In genomic region chr5:93207006-93207348, GRCm38 (mm10) we compare ENCODE assay signal across 8 mouse cellular contexts. TPM values are rescaled to one million over a fixed set of nuclear protein-coding genes. Genes with fewer than 3 reads are reported as not detected.
DNase-seq lines count a peak whose midpoint lies in the region; ATAC-seq and TF ChIP-seq lines count a peak whose summit lies in the region.

No protein-coding gene starts in this region.

- H3K36me3 ChIP-seq in forebrain, embryonic 16.5 days (ENCODE audit: control insufficient read depth, insufficient read depth), result no peaks in the 10 kb centered on the region
- H3K36me3 ChIP-seq in liver, embryonic 16.5 days (ENCODE audit: control insufficient read depth, insufficient read depth), result peaks cover 3% of the 10 kb centered on the region; the same call in 1 of the 2 replicates
- H3K36me3 ChIP-seq in neural tube, embryonic 15.5 days, result no peaks in the 10 kb centered on the region; the same call in 1 of the 2 replicates

- H3K9ac ChIP-seq in forebrain, embryonic 16.5 days (replicated peaks; ENCODE audit: low read depth, low read length), result peak overlapping the region; percentile 96
- H3K9ac ChIP-seq in liver, embryonic 16.5 days (ENCODE audit: low read depth, low read length), result peak overlapping the region; percentile 92
- H3K9ac ChIP-seq in neural tube, embryonic 15.5 days (replicated peaks), result peak overlapping the region; percentile 53

- TF ChIP-seq CTCF in bone marrow macrophage, adult 2 months (IDR thresholded peaks at IDR 0.05; ENCODE audit: low read depth, low read length), result no peak

- WGBS in forebrain, embryonic 16.5 days, result 1% methylated on average over 6 of the region's 6 CpGs
- 4% methylated on average over 6 of the region's 6 CpGs for WGBS in liver, embryonic 16.5 days (ENCODE audit: insufficient replicate concordance)
- 7% methylated on average over 6 of the region's 6 CpGs for WGBS in neural tube, embryonic 15.5 days

- H3K27me3 ChIP-seq in forebrain, embryonic 16.5 days (replicated peaks; ENCODE audit: control insufficient read depth, insufficient read depth, low read length), result no peaks in the 10 kb centered on the region
- H3K27me3 ChIP-seq in liver, embryonic 16.5 days (ENCODE audit: control insufficient read depth, insufficient read depth, low read depth, low read length), result no peaks in the 10 kb centered on the region
- H3K27me3 ChIP-seq in neural tube, embryonic 15.5 days (replicated peaks), result no peaks in the 10 kb centered on the region

- DNase-seq in ovary, postnatal 14 days (ENCODE audit: low spot score), result peak; percentile 19
- no peak for DNase-seq in ovary, adult 18-20 months (ENCODE audit: low spot score)
- peak; percentile 74 to 80 for DNase-seq in kidney, adult 8-10 months
- no peak for DNase-seq in embryo, embryonic 9.5 days (ENCODE audit: extremely low spot score)

- peak overlapping the region; percentile 49 for H3K27ac ChIP-seq in bone marrow macrophage, adult 2 months (ENCODE audit: insufficient read depth, low read depth, low read length)
- H3K27ac ChIP-seq in forebrain, embryonic 16.5 days (ENCODE audit: low read length), result peak overlapping the region; percentile 97
- peak overlapping the region; percentile 89 for H3K27ac ChIP-seq in liver, embryonic 16.5 days (ENCODE audit: low read length)
- peak overlapping the region; percentile 92 for H3K27ac ChIP-seq in neural tube, embryonic 15.5 days (replicated peaks)

- peaks cover 5% of the 10 kb centered on the region for H3K4me1 ChIP-seq in bone marrow macrophage, adult 2 months (ENCODE audit: control insufficient read depth, insufficient read depth, low read length)
- peaks cover 18% of the 10 kb centered on the region for H3K4me1 ChIP-seq in forebrain, embryonic 16.5 days (replicated peaks; ENCODE audit: control insufficient read depth, insufficient read depth, low read length)
- H3K4me1 ChIP-seq in liver, embryonic 16.5 days (ENCODE audit: control insufficient read depth, low read depth, low read length), result peaks cover 13% of the 10 kb centered on the region
- H3K4me1 ChIP-seq in neural tube, embryonic 15.5 days, result peaks cover 23% of the 10 kb centered on the region

- peak overlapping the region; percentile 73 for H3K4me3 ChIP-seq in bone marrow macrophage, adult 2 months (ENCODE audit: insufficient read depth, low read length)
- H3K4me3 ChIP-seq in forebrain, embryonic 16.5 days (replicated peaks; ENCODE audit: low read length), result peak overlapping the region; percentile 85
- H3K4me3 ChIP-seq in liver, embryonic 16.5 days (ENCODE audit: low read depth, low read length), result peak overlapping the region; percentile 90
- H3K4me3 ChIP-seq in neural tube, embryonic 15.5 days (replicated peaks), result peak overlapping the region; percentile 90

- no peaks in the 10 kb centered on the region for H3K9me3 ChIP-seq in forebrain, embryonic 16.5 days (ENCODE audit: control insufficient read depth, low read length)
- H3K9me3 ChIP-seq in liver, embryonic 16.5 days (replicated peaks; ENCODE audit: control insufficient read depth, low read length), result no peaks in the 10 kb centered on the region
- H3K9me3 ChIP-seq in neural tube, embryonic 15.5 days (replicated peaks), result no peaks in the 10 kb centered on the region

- no peak for TF ChIP-seq POLR2A in bone marrow macrophage, adult 2 months (IDR thresholded peaks at IDR 0.05; ENCODE audit: borderline replicate concordance, low read depth, low read length)

- H3K4me2 ChIP-seq in forebrain, embryonic 16.5 days (ENCODE audit: low read length), result peak overlapping the region; percentile 66
- peak overlapping the region; percentile 82 for H3K4me2 ChIP-seq in liver, embryonic 16.5 days (ENCODE audit: low read depth, low read length)
- H3K4me2 ChIP-seq in neural tube, embryonic 15.5 days, result peak overlapping the region; percentile 67

- peak; percentile 32 for ATAC-seq in forebrain, embryonic 16.5 days
- ATAC-seq in liver, embryonic 16.5 days (ENCODE audit: low read depth), result no peak
- peak; percentile 42; the same call in 1 of the 2 replicates for ATAC-seq in neural tube, embryonic 15.5 days (ENCODE audit: low FRiP score)

RNA-seq across cellular contexts. Expression of gene 2010109A12Rik, which starts 0.7 kb away (rescaled TPM):
- 0.75 TPM in 1 of 2 replicates, not detected in the other for polyA plus RNA-seq in bone marrow macrophage, adult 2 months (2012; ENCODE audit: insufficient read depth, insufficient read length, missing spikeins)
- polyA plus RNA-seq in forebrain, embryonic 16.5 days (2015; fragmentation: Nextera tagmentation; extraction: Ambion mirVana), result 1.5 and 2.0 TPM in 2 replicates
- polyA plus RNA-seq in liver, embryonic 16.5 days (2015; fragmentation: Nextera tagmentation; extraction: Ambion mirVana), result 1.9 and 2.0 TPM in 2 replicates
- polyA plus RNA-seq in neural tube, embryonic 15.5 days (2015; fragmentation: Nextera tagmentation; extraction: Ambion mirVana), result 1.2 and 1.4 TPM in 2 replicates

RNA-seq across cellular contexts. Expression of gene Ccni, which starts 0.7 kb away (rescaled TPM):
- 227 and 234 TPM in 2 replicates for polyA plus RNA-seq in bone marrow macrophage, adult 2 months (2012; ENCODE audit: insufficient read depth, insufficient read length, missing spikeins)
- 187 and 218 TPM in 2 replicates for polyA plus RNA-seq in forebrain, embryonic 16.5 days (2015; fragmentation: Nextera tagmentation; extraction: Ambion mirVana)
- 31.6 and 34.0 TPM in 2 replicates for polyA plus RNA-seq in liver, embryonic 16.5 days (2015; fragmentation: Nextera tagmentation; extraction: Ambion mirVana)
- polyA plus RNA-seq in neural tube, embryonic 15.5 days (2015; fragmentation: Nextera tagmentation; extraction: Ambion mirVana), result 115 and 119 TPM in 2 replicates

Comparison
In these comparisons a context has a peak if more than half of its experiments do, and no peak if none do; other contexts are left out.
1. DNase-seq: peak in ovary, postnatal 14 days (single experiment) and kidney, adult 8-10 months (2 of 2); none in ovary, adult 18-20 months (single experiment) and embryo, embryonic 9.5 days (single experiment).
2. Peak in every context shown above with its lines, with median percentiles within 50 percentile points of each other: H3K27ac ChIP-seq, H3K4me3 ChIP-seq, H3K4me2 ChIP-seq and H3K9ac ChIP-seq.